Mouse (Mus musculus): ENCODE data around the gene Mrgprf. TPM values are rescaled to one million over a fixed set of nuclear protein-coding genes. Genes with fewer than 3 reads are reported as not detected.

Gene Mrgprf
- total RNA-seq (2021): 1 to 10 TPM in 1 of 2 experiments, under 1 TPM in 1; 0.88 to 1.1 TPM
- long read RNA-seq, experiment 1: 0 reads
- long read RNA-seq, experiment 2, partial matches to known transcripts: 0 of 1 reads
- long read RNA-seq, experiment 2, other reads (novel, unspliced or antisense): 0 of 1 reads

DNA sequence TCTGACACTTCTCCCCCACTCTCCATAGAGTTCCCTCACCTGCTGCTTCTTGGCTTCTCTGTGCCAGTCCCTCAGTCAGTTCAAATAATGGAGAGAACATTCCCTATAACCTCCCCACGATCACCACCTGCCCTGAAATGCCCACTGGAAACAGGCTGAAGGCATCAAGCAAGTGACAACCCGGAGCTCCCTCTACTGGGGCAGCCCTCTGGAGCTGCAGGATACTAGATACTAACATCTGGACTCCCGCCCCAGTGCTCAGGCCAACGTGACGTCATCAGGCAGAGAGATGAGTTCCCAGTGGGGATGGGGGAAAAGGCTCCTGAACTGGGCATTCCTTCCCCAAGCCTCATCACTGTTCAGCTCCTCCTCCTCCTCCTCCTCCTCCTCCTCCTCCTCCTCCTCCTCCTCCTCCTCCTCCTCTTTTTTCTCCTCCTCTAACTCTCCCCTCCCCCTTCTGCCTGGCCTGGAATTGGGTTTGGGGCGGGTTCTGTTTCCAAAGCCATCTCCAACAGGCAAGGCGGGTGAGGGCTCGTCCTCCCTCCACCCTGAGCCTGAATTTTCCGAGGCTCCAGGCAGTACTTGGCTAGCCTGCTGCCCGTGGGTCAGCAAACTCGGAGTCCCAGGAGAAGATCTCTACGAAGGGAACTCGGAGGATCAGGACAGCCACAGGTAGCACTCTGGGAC lies at the start of gene Mrgprf:
TSS of gene Mrgprf (plus strand) at position 508 of the 687 bp plus-strand sequence.
- no peak for DNase-seq (ENCODE audit: low spot score in 2 of 2)

DNA sequence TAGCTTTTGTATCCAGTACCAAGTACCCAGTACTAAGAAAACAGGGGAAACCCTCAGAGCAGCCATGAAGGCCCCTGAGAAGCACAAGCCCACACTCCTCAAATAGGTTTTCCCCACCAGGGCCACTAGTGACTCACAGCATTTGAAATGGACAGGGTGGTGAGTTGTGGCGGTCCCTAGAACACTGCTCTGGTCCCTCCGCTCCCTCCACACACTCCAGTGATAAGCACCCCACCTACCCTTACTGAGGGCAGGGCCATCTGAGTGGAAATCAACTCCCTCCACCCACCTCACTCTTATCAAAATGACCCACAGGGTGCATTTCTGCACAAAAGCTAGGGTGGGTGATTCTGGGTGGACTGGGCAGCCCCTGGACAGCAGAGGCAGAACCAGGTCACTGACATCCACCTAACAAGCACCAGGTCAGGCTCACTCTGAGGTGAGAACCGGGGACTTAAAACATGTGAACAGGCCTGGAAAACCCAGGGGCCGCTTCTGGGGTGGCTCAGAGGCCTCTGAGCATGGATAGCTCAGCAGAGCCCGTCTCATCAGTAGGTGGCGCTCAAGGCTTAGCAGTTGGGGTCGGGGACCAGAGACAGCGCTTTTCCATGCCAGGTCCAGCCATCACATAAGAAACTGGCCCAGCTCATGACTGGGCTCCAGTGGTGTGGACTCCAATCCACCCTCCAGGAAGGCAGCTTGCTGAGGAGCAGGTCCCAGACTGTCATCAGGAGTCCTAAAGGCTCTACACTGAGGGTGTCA lies 47.7 kb upstream of the Mrgprf start:
- DNase-seq (ENCODE audit: low spot score in 2 of 2): peak; percentile 71 to 84

GRCm38 (mm10) chr7:145253986-145254630 lies 46.5 kb upstream of the Mrgprf start:
- DNase-seq (ENCODE audit: low spot score in 2 of 2): no peak

DNA sequence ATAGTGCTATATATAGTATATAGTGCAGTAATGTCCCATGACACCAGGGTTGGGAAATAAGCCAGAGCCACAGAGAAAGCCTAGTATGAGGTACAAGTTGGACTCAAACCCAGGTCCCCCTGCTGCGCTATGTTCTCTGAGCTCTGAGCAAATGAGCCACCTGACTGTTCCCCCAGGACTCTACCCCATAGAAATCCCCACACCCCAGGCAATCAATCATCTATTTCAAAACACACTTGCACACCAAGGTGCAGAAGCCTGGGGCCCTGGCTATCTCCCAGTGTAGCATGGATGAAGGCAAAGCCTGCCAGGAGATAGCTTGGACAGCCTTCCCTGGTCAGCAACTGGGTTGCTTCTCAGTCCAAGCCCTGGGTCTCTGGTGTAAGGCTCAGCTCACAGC lies 44.5 kb upstream of the Mrgprf start:
- DNase-seq (ENCODE audit: low spot score in 2 of 2): no peak

DNA sequence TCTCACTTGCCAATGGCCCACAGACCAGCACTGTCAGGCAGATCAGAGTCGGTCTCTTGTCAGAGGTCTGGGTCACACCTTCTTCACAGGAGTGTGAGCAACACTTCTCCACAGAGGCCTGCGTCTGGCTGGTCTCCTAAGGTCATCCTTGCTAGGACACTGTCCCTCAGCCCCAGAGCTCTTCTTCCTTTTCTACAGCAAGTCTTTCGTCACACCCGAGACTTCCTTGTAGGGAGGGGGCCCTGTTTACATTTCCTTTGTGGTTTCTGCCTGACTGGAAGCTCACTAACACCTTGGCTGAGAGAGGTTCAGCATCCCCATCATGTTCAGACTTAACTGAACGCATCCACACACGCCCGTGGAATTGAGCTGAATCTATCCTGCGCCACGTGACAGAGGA lies 36.4 kb upstream of the Mrgprf start:
- no peak for DNase-seq (ENCODE audit: low spot score in 2 of 2)

GRCm38 (mm10) chr7:145266011-145266410 lies 34.6 kb upstream of the Mrgprf start:
- DNase-seq (ENCODE audit: low spot score in 2 of 2): no peak

- DNase-seq (ENCODE audit: low spot score in 2 of 2): no peak
Measured at GRCm38 (mm10) chr7:145268890-145269289, 31.7 kb upstream of the Mrgprf start.

DNA sequence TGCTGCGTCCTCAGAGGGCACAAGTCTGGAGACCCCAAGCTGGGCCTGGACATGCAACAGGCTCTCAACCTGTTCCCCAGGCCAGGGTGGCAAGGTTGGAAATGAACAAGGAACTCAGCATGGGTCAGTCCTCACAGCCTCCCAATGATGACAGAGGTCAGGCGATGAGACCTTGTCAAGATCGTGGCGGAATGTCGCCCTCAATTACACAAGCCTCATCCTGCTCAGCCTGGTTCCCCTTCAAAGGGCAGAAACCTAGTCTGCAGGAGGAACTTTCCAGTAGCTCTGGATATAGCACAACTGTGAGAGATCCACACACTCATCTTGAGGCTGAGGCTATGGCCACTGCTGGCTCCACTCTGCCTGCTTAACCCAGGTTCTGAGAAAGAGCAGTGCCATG lies 29.7 kb upstream of the Mrgprf start:
- DNase-seq (ENCODE audit: low spot score in 2 of 2): no peak

GRCm38 (mm10) chr7:145275488-145275887 lies 25.1 kb upstream of the Mrgprf start:
- no peak for DNase-seq (ENCODE audit: low spot score in 2 of 2)

DNA sequence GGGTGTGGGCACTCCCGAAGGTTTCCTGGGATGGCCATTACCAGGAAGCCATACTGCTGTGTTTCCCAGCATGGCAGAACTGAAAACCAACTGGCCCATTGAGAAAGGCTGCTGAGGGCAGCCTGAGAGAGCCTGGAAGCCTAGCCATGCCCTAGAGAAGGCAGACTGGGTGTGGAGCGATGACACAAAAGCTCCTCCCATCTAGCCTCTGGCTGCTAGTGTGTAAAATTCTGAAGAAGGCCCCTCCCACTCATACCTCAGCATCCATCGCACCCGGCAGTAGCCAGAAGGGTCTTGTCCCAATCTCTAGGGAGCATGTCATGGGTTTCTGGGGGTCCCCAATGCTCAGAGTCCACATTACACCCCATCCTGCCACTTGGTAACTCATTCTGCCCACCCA lies 19.2 kb upstream of the Mrgprf start:
- no peak for DNase-seq (ENCODE audit: low spot score in 2 of 2)

- no peak for DNase-seq (ENCODE audit: low spot score in 2 of 2)
Measured at GRCm38 (mm10) chr7:145283041-145283440, 17.6 kb upstream of the Mrgprf start.

DNA sequence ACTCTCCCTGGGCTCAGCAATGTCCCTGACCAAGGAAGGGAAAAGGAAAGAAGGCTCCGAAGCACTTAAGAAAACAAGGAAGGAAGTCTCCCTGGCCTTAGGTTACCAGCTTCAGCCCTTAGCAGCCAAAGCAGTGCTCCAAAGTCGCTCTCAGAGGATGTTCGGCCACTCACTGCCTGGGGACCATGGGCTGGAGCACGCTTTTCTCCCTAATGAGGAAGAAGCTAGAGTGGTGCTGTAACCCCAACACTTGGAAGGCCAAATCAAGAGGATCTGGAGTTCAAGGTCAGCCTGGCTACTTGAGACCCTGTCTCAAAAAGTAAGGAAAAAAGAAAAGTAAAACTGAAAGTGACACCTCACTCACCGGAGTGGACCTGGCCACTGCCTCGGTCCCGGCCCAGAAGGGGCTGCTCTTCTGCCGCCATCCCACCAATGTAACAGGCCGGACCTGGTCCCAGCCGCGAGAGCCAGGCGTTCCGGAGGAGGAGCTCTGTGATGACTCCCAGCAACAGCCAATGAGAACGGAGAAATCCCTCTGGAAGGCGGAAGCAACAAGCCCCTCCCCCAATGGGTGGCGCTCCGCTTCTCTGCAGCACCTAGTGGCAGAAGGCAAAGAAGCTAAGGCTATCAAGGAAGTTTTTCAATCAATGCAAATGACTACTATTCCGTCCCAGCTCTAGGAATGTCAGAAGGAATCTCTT lies 17.0 kb upstream of the Mrgprf start, which contains the start of gene Tpcn2:
TSS of gene Tpcn2 (minus strand) at position 525 of the 701 bp plus-strand sequence.
- DNase-seq (ENCODE audit: low spot score in 2 of 2): peak; percentile 84 to 91

DNA sequence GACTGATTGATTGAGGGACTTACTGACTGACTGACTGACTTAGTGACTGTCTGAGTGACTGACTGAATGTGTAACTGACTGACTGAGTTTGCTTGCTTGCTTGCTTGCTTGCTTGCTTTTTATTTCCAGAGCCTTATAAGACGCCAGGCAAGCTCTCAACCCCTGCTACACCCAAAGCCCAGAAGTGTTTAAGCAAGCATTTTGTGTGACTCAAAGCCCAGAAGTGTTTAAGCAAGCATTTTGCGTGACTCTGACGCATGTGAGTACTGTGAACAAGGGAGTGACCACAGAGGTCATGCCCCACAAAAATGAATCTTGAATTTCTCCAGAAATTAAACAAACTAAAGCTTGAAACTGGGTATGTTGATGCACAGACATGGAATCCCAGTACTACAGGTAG lies 16.3 kb upstream of the Mrgprf start:
- DNase-seq (ENCODE audit: low spot score in 2 of 2): no peak

- no peak for DNase-seq (ENCODE audit: low spot score in 2 of 2)
Measured at GRCm38 (mm10) chr7:145285476-145285875, 15.2 kb upstream of the Mrgprf start.

- no peak for DNase-seq (ENCODE audit: low spot score in 2 of 2)
Measured at GRCm38 (mm10) chr7:145287410-145287809, 13.2 kb upstream of the Mrgprf start.

DNA sequence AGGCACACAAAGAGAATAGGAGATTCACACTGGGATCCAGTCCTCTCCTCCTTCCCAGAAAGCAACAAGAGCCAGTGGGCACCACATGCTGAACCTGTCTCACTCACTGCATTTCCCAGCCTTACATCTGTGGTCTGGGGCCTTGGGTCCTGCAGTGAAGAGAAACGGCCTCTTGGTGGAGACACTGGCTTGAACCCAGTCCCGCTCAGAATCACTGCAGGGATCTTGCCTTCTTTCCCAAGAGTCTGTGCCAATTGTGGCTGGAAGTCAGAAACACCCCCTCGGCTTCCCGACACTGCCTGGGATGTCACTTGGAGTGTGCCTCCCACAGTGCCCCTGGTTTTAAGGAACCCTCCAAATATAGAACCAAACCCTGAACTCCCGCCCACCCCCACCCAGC lies 11.3 kb upstream of the Mrgprf start:
- peak in 1 of 2 experiments; percentile 22 for DNase-seq (ENCODE audit: low spot score in 2 of 2)

DNA sequence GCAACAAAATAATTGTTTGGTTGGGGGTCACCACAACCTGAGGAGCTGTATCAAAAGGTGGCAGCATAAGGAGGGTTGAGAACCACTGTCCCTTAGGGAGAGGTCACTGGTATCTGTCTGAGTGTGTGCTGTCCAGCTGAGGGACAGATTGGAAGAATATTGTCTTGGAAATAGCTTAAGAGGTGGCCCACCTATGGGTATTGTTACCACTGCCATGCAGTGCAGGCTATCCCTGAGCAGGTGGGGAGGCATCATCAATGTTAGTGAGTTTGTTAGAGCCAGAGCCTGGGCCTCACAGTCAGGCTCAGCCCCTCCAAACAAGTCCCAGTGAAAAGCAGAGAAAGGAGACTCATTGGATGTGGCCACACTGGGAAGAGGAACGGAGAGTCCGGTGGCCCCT lies 8.8 kb upstream of the Mrgprf start:
- DNase-seq (ENCODE audit: low spot score in 2 of 2): no peak

- no peak for DNase-seq (ENCODE audit: low spot score in 2 of 2)
Measured at GRCm38 (mm10) chr7:145292726-145293125, 7.9 kb upstream of the Mrgprf start.

- DNase-seq (ENCODE audit: low spot score in 2 of 2): no peak
Measured at GRCm38 (mm10) chr7:145293859-145294258, 6.8 kb upstream of the Mrgprf start.

GRCm38 (mm10) chr7:145298666-145299490 lies 1.8 kb upstream of the Mrgprf start:
- no peak for DNase-seq (ENCODE audit: low spot score in 2 of 2)
